Mouse (Mus musculus) C2C12 (cell line): ENCODE data around the gene Rufy3.

Experiments
- CEBPB ChIP-seq: IDR thresholded peaks from one replicate; pipeline ENCODE4 v1.6.1; 2011; ENCODE audit warnings: low read depth, mild to moderate bottlenecking, control low read depth, moderate library complexity
- CTCF ChIP-seq: IDR thresholded peaks from one replicate; pipeline ENCODE4 v1.5.1; 2011; ENCODE audit not compliant: control insufficient read depth, insufficient read depth, insufficient read length
- MYOD1 ChIP-seq: IDR thresholded peaks from one replicate; pipeline ENCODE4 v1.6.1; 2011; ENCODE audit warnings: low read depth; ENCODE audit not compliant: control insufficient read depth, insufficient read length
- MYOG ChIP-seq: IDR thresholded peaks from one replicate; pipeline ENCODE4 v1.6.1; 2011; ENCODE audit not compliant: control insufficient read depth, insufficient read length; ENCODE audit errors: extremely low read depth

DNA sequence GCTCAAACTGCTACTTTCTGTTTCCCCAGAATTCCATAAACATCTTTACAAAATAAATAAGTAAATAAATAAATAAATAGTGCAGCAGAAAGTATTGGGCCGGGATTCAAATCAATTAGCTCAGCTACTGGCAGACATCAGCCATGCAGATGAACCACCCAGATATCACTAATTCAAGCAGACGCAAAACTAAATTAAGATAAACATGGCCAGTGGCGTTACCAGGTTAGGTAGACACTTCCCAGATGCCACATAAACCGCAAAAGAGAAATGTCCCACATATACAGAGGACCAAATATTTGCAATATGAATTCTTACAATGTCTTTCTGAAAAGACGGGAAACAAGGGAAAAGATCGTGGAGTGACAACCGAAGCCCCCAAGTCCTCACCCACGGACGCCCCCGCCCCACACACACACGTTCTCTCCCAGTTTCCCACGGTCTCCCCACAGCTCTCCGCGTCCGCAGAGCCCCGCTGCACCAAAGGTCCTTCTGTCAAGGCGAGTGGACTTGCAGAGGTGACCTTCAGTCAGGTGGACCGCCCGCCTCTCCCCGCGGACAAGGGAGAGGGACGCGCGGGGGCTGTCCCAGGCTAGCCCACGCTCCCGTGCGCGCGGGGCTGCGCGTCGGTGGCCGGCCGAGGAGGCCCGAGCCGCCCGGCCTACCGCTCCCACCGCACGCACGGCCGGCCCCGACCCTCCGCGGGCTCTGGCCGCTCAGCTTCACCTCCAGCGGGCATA, 110.0 kb downstream of the Rufy3 start:
- TF ChIP-seq MYOG = no peak
- no peak for TF ChIP-seq MYOD1
- no peak for TF ChIP-seq CTCF
- no peak for TF ChIP-seq CEBPB
